Mouse (Mus musculus): ENCODE results near the gene Lrrc10b. TPM values are rescaled to one million over a fixed set of nuclear protein-coding genes. Genes with fewer than 3 reads are reported as not detected.

Lrrc10b gene
- polyA plus RNA-seq (2016; fragmentation: Nextera tagmentation; extraction: Ambion mirVana), result 0.06 and 0.12 TPM in 2 replicates

- Histone ChIP-seq H3K27ac (no peak within 1 kb of the TSS), H3K4me2 (peak within 1 kb of the TSS; percentile 60), H3K4me1 (peaks cover 24% of the 10 kb centered on the region), H3K4me3 (peak within 1 kb of the TSS; percentile 44), H3K27me3 (replicated peaks) (peaks cover 100% of the 10 kb centered on the region), H3K9me3 (replicated peaks) (no peaks in the 10 kb centered on the region), H3K36me3 (no peaks in the 10 kb centered on the region), H3K9ac (no peak within 1 kb of the TSS)
- WGBS (ENCODE audit: insufficient replicate concordance), result 3% methylated on average over 94 of the region's 96 CpGs
- ATAC-seq, result no peak; the same call in 1 of the 2 replicates
These were observed at the start of gene Lrrc10b for GRCm38 (mm10) chr19:10456752-10457483. TSS of gene Lrrc10b (minus strand) at chr19:10457473.

GRCm38 (mm10) chr19:10502571-10502970 is 45.3 kb upstream of the Lrrc10b start:
- Histone ChIP-seq H3K4me1 (peaks cover 9% of the 10 kb centered on the region; the same call in 1 of the 2 replicates), H3K4me3 (no peak overlapping the region), H3K9me3 (replicated peaks) (no peaks in the 10 kb centered on the region), H3K27me3 (replicated peaks) (no peaks in the 10 kb centered on the region), H3K27ac (no peak overlapping the region), H3K4me2 (no peak overlapping the region), H3K9ac (no peak overlapping the region), H3K36me3 (peaks cover 90% of the 10 kb centered on the region)
- ATAC-seq, result 0 out of 2 replicates have a peak, but pooled peaks have one; percentile 42
- WGBS (ENCODE audit: insufficient replicate concordance), result 14% methylated on average over 4 of the region's 4 CpGs

GRCm38 (mm10) chr19:10500581-10500980 is 43.3 kb upstream of the Lrrc10b start:
- ATAC-seq, result no peak
- Histone ChIP-seq H3K36me3 (peaks cover 72% of the 10 kb centered on the region), H3K4me3 (no peak overlapping the region), H3K27me3 (replicated peaks) (no peaks in the 10 kb centered on the region), H3K9me3 (replicated peaks) (no peaks in the 10 kb centered on the region), H3K9ac (no peak overlapping the region), H3K4me1 (peaks cover 16% of the 10 kb centered on the region; the same call in 1 of the 2 replicates), H3K27ac (no peak overlapping the region), H3K4me2 (no peak overlapping the region)
- WGBS (ENCODE audit: insufficient replicate concordance), result 92% methylated on average over 8 of the region's 8 CpGs

GRCm38 (mm10) chr19:10497512-10498160 is 40.4 kb upstream of the Lrrc10b start:
- Histone ChIP-seq H3K27me3 (replicated peaks) (peaks cover 1% of the 10 kb centered on the region; the same call in 1 of the 2 replicates), H3K4me2 (no peak overlapping the region), H3K9me3 (replicated peaks) (no peaks in the 10 kb centered on the region), H3K9ac (no peak overlapping the region), H3K4me1 (peaks cover 16% of the 10 kb centered on the region; the same call in 1 of the 2 replicates), H3K36me3 (peaks cover 44% of the 10 kb centered on the region), H3K4me3 (no peak overlapping the region), H3K27ac (no peak overlapping the region)
- ATAC-seq, result no peak
- 24% methylated on average over 8 of the region's 8 CpGs for WGBS (ENCODE audit: insufficient replicate concordance)

GRCm38 (mm10) chr19:10496976-10497375 is 39.7 kb upstream of the Lrrc10b start:
- ATAC-seq, result no peak
- 66% methylated on average over 2 of the region's 2 CpGs for WGBS (ENCODE audit: insufficient replicate concordance)
- peaks cover 16% of the 10 kb centered on the region; the same call in 1 of the 2 replicates for H3K4me1 ChIP-seq
- H3K4me3 ChIP-seq, result no peak overlapping the region
- no peak overlapping the region for H3K27ac ChIP-seq
- peaks cover 7% of the 10 kb centered on the region; the same call in 1 of the 2 replicates for H3K27me3 ChIP-seq (replicated peaks)
- no peak overlapping the region for H3K4me2 ChIP-seq
- no peak overlapping the region for H3K9ac ChIP-seq
- no peaks in the 10 kb centered on the region for H3K9me3 ChIP-seq (replicated peaks)
- peaks cover 37% of the 10 kb centered on the region for H3K36me3 ChIP-seq

- no peak for ATAC-seq
- WGBS (ENCODE audit: insufficient replicate concordance), result 68% methylated on average over 1 of the region's 1 CpGs
- H3K36me3 ChIP-seq, result peaks cover 24% of the 10 kb centered on the region
- H3K4me2 ChIP-seq, result no peak overlapping the region
- no peak overlapping the region for H3K9ac ChIP-seq
- no peaks in the 10 kb centered on the region for H3K9me3 ChIP-seq (replicated peaks)
- no peak overlapping the region for H3K4me3 ChIP-seq
- H3K4me1 ChIP-seq, result peaks cover 16% of the 10 kb centered on the region; the same call in 1 of the 2 replicates
- no peak overlapping the region for H3K27ac ChIP-seq
- H3K27me3 ChIP-seq (replicated peaks), result peaks cover 8% of the 10 kb centered on the region; the same call in 1 of the 2 replicates
These were observed 38.4 kb upstream of the Lrrc10b start for GRCm38 (mm10) chr19:10495670-10496069.

- no peak overlapping the region for H3K27ac ChIP-seq
- peaks cover 39% of the 10 kb centered on the region for H3K27me3 ChIP-seq (replicated peaks)
- no peak overlapping the region for H3K4me2 ChIP-seq
- ATAC-seq, result peak; percentile 49; the same call in 1 of the 2 replicates
- H3K36me3 ChIP-seq, result no peaks in the 10 kb centered on the region
- H3K9me3 ChIP-seq (replicated peaks), result no peaks in the 10 kb centered on the region
- WGBS (ENCODE audit: insufficient replicate concordance), result 22% methylated on average over 9 of the region's 9 CpGs
- no peak overlapping the region for H3K9ac ChIP-seq
- no peak overlapping the region for H3K4me3 ChIP-seq
- no peaks in the 10 kb centered on the region for H3K4me1 ChIP-seq
These were observed 29.0 kb upstream of the Lrrc10b start for GRCm38 (mm10) chr19:10486264-10486738.

- 27% methylated on average over 6 of the region's 6 CpGs for WGBS (ENCODE audit: insufficient replicate concordance)
These were observed 25.4 kb upstream of the Lrrc10b start, which contains the start of gene Ppp1r32 for GRCm38 (mm10) chr19:10482703-10483102. TSS of gene Ppp1r32 (minus strand) at chr19:10482928.

GRCm38 (mm10) chr19:10479541-10479940 is 22.3 kb upstream of the Lrrc10b start:
- WGBS (ENCODE audit: insufficient replicate concordance), result 39% methylated on average over 4 of the region's 4 CpGs
- no peaks in the 10 kb centered on the region for H3K9me3 ChIP-seq (replicated peaks)

More at GRCm38 (mm10) chr19:10482703-10483102, 25.4 kb upstream of the Lrrc10b start, which contains the start of gene Ppp1r32:
- Histone ChIP-seq H3K36me3 (no peaks in the 10 kb centered on the region), H3K9me3 (replicated peaks) (no peaks in the 10 kb centered on the region), H3K4me3 (no peak within 1 kb of the TSS), H3K9ac (no peak within 1 kb of the TSS), H3K27ac (no peak within 1 kb of the TSS), H3K4me2 (no peak within 1 kb of the TSS), H3K27me3 (replicated peaks) (peaks cover 37% of the 10 kb centered on the region), H3K4me1 (no peaks in the 10 kb centered on the region)
- no peak for ATAC-seq

GRCm38 (mm10) chr19:10473779-10474178 is 16.5 kb upstream of the Lrrc10b start:
- ATAC-seq, result no peak; the same call in 1 of the 2 replicates
- 20% methylated on average over 6 of the region's 6 CpGs for WGBS (ENCODE audit: insufficient replicate concordance)
- H3K4me1 ChIP-seq, result no peaks in the 10 kb centered on the region
- no peaks in the 10 kb centered on the region for H3K9me3 ChIP-seq (replicated peaks)
- H3K27ac ChIP-seq, result no peak overlapping the region
- H3K4me2 ChIP-seq, result no peak overlapping the region
- no peak overlapping the region for H3K4me3 ChIP-seq
- H3K9ac ChIP-seq, result no peak overlapping the region
- no peaks in the 10 kb centered on the region for H3K36me3 ChIP-seq
- H3K27me3 ChIP-seq (replicated peaks), result peaks cover 42% of the 10 kb centered on the region

More at GRCm38 (mm10) chr19:10479541-10479940, 22.3 kb upstream of the Lrrc10b start:
- Histone ChIP-seq H3K27ac (no peak overlapping the region), H3K4me2 (no peak overlapping the region), H3K4me1 (no peaks in the 10 kb centered on the region), H3K36me3 (no peaks in the 10 kb centered on the region), H3K27me3 (replicated peaks) (peaks cover 50% of the 10 kb centered on the region), H3K4me3 (no peak overlapping the region), H3K9ac (no peak overlapping the region)
- ATAC-seq, result no peak

GRCm38 (mm10) chr19:10472958-10473357 is 15.7 kb upstream of the Lrrc10b start:
- no peak overlapping the region for H3K4me2 ChIP-seq
- 53% methylated on average over 3 of the region's 3 CpGs for WGBS (ENCODE audit: insufficient replicate concordance)
- H3K9ac ChIP-seq, result no peak overlapping the region
- H3K27me3 ChIP-seq (replicated peaks), result peaks cover 42% of the 10 kb centered on the region
- H3K4me3 ChIP-seq, result no peak overlapping the region
- no peaks in the 10 kb centered on the region for H3K4me1 ChIP-seq
- H3K9me3 ChIP-seq (replicated peaks), result no peaks in the 10 kb centered on the region
- H3K36me3 ChIP-seq, result no peaks in the 10 kb centered on the region
- no peak for ATAC-seq
- H3K27ac ChIP-seq, result no peak overlapping the region

Data from liver, embryonic 12.5 days (tissue).